Mouse (Mus musculus): ENCODE measurements around the gene Olfr1510.
A peak's percentile ranks its signal among the peaks of the same experiment; 100 is the strongest.
"Not testable (repeated sequence)": the region's sequence is repeated elsewhere in the genome, so short reads cannot be mapped to it uniquely, and the experiment has no call there.

Olfr1510 gene

DNA sequence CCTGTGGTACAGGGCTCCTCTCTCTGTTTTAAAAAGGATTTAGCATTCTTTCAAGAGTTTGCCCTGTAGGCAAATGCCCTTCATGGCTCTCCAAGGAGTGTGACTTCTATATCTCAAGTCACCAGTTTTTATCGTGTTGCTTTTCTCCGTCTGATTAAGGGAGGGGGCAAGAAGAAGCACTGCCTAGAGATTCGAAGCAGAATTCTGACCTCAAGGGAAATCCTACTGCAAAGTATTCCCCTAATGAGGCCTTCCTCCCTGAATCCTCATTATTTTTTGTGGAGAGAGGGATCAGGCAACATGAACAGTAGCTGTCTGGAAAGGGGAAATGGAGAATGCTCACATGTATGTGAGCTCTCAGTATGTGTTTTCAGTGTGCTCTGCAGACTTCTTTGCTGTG is at the start of gene Olfr1510:
Olfr1510 (minus strand) TSS at position 101 of the 400 bp plus-strand sequence.
- DNase-seq: no peak

DNA sequence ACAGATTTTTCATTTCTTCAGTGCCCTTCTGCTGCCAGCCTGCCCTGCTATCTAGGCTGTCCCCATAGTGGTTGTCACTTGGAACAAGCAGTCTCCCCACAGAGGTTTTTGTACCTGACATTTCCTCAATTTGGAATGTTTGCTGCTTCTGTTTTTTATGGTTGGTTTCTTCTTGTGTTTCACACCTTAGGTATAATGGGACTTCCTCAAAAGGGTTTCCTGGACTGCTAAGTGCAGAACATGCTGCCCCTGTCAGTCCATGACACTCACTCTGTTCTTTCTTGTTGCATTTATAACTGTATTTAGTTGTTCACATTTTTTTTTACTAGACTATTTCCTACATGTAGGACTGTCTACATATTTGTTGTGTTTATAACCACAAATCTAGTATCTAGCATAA is 47.8 kb upstream of the Olfr1510 start:
- no peak for DNase-seq

DNA sequence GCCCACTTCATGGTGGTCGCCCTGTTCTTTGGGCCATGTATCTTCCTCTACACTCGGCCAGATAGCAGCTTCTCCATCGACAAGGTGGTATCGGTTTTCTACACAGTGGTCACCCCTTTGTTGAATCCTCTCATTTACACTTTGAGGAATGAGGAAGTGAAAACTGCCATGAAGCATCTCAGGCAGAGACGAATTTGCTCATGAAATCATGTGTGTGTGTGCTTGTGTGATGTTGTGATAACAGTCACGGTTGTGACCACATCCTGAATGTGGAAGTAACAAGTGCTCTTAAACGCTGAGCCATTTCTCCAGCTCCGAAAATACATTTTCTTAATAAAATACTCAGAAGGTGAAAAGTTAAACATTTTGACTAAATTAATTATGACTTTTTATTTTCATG is 37.0 kb upstream of the Olfr1510 start:
- peak; percentile 26 for DNase-seq

DNA sequence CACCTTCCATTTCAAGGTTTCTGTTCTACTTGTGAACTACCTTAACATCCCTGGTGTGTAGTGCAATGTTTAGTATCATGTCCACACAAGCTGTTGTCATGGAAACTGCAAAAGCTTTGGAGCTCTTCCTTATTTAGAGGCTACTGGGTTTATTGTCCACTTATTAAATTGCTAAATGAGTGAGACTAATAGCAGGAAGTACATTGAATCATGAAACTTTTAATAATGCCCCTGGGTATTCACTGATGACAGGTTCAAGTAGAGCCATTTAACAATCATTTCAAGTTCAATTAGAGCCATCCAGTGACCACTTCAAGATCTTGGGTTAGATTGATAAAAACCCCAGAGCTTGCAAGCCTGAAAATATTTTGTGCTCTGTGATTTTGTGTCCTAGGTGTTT is 28.5 kb upstream of the Olfr1510 start, which contains the start of gene Olfr1509:
Olfr1509 (plus strand) TSS at position 301 of the 400 bp plus-strand sequence.
- no peak for DNase-seq

DNA sequence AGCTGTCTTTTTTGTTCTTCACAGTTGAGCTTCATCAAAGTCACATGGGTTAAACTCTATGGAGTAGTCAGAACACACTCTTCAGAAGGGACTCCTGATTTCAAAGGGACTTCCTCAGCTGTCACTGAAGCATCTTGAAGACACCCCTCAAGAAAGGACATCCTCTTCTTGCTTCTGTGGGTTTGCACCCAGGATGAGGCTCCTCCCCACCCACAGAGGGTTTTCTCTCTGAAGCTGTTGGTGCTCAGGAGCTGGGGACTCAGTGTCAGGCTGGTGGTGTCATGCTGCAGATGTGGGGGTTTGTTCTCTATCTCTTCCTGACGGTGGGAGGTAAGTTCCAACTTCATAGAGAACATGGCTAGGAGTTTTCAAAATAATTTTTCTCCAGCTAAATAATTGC is 13.5 kb upstream of the Olfr1510 start:
- peak; percentile 81 for DNase-seq

DNA sequence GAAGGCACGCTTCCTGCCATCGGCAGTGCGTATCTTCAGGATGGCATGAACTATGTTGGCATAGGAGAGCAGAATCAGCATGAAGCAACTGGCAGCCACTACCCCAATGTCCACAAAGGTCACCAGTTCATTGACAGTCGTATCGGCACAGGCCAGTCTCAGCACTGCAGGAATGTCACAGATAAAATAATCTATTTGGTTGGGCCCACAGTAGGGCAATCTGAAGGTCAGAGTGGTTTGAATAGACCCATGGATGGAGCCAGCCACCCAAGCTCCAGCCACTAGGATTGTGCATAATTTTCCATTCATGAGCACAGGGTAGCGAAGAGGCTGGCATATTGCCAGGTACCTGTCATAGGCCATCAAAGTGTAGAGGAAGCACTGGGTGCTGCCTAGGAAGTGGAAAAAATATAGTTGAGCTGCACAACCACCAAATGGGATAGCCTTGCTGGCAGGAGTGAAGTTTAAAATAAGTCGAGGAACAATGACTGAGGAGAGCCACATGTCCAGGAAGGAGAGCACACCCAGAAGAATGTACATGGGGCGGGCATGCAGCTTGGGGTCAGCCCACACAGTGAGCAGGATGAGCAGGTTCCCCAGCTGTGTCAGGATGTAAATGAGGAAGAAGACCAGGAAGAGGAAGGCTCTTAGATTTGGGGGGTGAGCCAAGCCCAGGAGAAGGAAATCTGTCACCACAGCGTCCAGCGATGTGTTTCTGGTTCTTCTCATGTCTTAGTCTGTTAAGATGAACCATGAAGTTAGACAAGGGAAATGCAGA is 3.8 kb downstream of the Olfr1510 start:
- not testable (repeated sequence) for DNase-seq

DNA sequence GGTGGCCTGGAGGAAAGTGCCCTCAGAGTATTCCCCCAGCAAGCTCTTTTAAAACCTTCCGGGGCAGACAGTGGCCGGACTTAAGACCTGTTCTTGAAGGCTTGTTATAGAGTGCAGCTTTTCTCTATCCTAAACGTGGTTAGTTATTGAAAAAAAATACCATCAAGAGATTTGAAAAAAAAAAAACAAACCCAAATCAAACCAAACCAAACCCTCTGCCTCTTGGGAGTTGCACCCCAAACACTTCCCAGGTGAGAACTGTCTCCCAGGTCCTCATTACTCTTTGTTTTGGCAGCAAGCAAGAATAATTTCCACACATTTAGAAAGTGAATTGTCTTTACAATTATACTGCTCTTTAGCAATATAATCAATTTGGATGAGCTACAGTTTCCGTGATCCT is 16.9 kb downstream of the Olfr1510 start, which contains the start of gene Olfr1511:
Olfr1511 (minus strand) TSS at position 101 of the 400 bp plus-strand sequence.
- DNase-seq: no peak

DNA sequence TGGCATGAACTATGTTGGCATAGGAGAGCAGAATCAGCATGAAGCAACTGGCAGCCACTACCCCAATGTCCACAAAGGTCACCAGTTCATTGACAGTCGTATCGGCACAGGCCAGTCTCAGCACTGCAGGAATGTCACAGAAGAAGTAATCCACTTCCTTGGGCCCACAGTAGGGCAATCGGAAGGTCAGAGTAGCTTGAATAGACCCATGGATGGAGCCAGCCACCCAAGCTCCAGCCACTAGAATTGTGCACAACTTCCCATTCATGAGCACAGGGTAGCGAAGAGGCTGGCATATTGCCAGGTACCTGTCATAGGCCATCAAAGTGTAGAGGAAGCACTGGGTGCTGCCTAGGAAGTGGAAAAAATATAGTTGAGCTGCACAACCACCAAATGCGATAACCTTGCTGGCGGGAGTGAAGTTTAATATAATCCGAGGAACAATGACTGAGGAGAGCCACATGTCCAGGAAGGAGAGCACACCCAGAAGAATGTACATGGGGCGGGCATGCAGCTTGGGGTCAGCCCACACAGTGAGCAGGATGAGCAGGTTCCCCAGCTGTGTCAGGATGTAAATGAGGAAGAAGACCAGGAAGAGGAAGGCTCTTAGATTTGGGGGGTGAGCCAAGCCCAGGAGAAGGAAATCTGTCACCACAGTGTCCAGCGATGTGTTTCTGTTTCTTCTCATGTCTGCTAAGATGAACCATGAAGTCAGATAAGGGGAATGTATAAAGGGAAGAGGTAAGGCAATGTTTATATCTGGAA is 23.9 kb downstream of the Olfr1510 start:
- peak; percentile 18 for DNase-seq

DNA sequence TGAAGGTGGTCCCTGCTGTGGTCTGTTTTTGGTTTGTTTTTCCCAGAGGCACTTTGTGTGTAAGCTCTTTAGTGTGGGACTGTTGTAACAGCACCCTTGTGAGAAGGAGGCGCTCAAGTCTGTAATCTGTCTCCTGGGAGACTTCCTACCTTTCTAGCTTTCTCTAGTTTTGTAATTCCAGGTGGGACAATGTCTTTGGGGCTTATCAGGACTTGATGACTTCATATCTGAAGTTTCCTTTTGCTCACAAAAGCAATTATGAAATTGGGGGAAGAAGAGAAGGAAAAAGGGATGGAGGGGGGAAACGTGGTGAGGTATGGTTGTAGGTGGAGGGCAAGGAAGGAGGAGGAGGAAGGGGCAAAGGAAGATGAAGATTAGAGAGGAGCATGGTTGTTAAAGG is 35.1 kb downstream of the Olfr1510 start, which contains the start of gene Olfr1512:
Olfr1512 (minus strand) TSS at position 101 of the 400 bp plus-strand sequence.
- DNase-seq: no peak

DNA sequence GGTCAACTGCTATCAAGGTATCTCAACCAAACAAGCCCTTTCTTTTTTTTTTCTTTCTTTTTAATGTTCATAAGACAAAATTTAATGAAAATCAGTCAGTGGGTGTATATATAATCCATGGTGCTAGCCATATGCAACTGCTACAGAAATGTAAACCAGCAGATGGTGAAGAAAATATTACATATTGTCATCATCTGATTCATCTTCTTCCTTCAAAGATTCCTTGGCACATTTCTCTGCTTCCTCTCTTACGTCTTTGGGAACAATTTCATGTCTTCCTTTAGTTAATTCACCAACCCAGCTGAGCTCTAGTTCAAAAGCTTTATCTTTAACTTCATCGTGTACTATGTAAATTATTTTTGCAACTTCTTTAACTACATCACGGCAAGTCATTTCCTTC is 45.4 kb downstream of the Olfr1510 start:
- no peak for DNase-seq
